Mouse (Mus musculus) liver, adult 2 months (tissue): Measurements from ENCODE around the gene Sema6d.

Experiments
- CTCF ChIP-seq: fragments of 200-500 bp; IDR thresholded peaks from 2 replicates; pipeline ENCODE4 v1.5.1; 2011; ENCODE audit warnings: low read depth, low read length, control low read depth
- POLR2A ChIP-seq: fragments of 200-500 bp; IDR thresholded peaks from 2 replicates; pipeline ENCODE4 v1.6.1; 2011; ENCODE audit warnings: low read length, control low read depth; ENCODE audit not compliant: insufficient read depth; ENCODE audit errors: extremely low read depth

- TF ChIP-seq POLR2A, result no peak
- TF ChIP-seq CTCF, result no peak
Observed at GRCm38 (mm10) chr2:124620470-124620869, 530.7 kb downstream of the Sema6d start.
